Mouse (Mus musculus): ENCODE measurements at regions not wholly inside any gene's neighbourhood (a gene's known extent, or its start where the extent isn't known, plus 50 kb on each side); places are given as distances from the start of the nearest gene placed in this dataset.

GRCm38 (mm10) chr4:106121306-106121705 lies 194.7 kb upstream of the Usp24 start:
- DNase-seq: no peak

DNA sequence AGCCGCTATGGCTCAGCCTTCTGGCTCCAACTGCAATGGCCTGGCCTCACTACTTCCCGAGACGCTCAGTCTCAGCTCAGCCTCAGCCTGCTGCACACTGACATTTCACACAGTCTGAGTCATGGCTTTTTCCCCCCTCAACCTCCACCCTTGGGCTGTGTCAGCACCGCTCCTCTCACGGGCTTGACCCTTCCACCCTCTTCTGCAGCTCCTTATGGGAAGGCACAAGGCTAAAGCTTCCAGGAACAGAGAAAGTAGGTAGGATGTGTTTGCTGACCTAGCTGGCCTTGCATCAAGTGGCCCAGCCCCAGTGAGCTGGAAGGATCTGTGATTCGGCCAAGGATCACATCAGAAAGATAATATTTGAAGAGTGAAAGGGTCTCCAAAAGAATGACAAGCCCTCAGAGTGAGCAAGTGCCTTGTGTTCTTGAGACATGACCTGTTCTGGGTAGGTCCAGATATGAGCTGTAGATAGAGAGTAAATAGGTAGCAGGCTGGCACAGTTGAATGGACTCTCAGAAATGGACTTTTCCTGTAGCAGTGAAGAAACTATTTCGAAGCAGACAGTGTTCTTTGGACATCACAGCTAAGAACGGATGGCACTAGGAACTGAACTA lies 192.9 kb upstream of the Usp24 start:
- DNase-seq: no peak

GRCm38 (mm10) chr4:106127199-106127598 lies 188.8 kb upstream of the Usp24 start:
- no peak for DNase-seq

- DNase-seq: peak in 1 of 2 experiments; percentile 68
These were observed 188.4 kb upstream of the Usp24 start for GRCm38 (mm10) chr4:106127641-106128040.

GRCm38 (mm10) chr4:106129327-106129726 lies 186.7 kb upstream of the Usp24 start:
- no peak for DNase-seq

GRCm38 (mm10) chr4:106129803-106130202 lies 186.2 kb upstream of the Usp24 start:
- no peak for DNase-seq

DNA sequence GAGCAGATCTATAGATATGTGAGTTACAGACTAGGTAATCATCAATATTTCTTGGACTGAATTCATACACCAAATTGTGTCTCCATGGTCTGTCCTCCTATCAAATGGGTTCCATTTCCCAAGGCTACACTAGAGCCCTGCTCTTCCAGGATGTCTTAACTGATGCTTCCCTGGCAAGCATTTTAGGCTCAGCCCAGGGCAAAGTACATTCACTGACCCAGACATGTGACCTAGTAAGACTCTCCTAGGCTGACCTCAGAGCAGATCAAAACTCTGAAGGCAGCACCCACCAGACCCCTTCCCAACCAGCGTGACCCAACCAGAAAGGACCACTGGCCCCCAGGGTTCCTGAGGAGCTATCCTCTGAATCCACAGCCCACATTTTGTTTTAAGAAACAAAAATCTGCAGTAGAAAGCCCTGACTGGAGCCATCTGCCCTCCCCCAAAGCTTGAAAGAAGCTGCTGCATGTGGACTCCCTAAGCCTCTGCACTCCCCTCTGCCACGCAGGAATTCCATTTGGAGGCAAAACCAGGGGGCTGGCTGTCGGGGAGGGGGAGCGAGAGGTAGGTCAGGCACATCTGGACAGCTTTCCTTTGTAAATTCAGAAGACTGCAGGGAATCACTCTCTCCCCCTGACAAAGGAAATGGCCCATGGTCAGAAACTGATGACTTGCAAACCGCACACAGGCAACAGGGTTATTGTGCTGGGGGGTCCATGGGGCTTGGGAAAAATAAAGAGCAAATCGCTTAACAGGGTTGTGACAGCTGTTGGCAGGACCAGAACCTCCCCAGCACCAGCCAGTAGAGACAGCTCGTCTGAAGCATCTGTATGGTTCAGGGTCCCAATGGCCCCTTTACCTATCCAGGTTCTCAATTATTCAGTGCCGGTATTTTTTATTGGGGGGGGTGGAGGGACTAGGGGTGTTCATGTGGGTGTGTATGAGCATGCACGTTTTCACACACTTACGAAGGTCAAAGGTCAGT lies 182.0 kb upstream of the Usp24 start:
- DNase-seq: peak; percentile 57 to 62

- DNase-seq: peak; percentile 28 to 33
These were observed 173.3 kb upstream of the Usp24 start for GRCm38 (mm10) chr4:106142741-106143140.

DNA sequence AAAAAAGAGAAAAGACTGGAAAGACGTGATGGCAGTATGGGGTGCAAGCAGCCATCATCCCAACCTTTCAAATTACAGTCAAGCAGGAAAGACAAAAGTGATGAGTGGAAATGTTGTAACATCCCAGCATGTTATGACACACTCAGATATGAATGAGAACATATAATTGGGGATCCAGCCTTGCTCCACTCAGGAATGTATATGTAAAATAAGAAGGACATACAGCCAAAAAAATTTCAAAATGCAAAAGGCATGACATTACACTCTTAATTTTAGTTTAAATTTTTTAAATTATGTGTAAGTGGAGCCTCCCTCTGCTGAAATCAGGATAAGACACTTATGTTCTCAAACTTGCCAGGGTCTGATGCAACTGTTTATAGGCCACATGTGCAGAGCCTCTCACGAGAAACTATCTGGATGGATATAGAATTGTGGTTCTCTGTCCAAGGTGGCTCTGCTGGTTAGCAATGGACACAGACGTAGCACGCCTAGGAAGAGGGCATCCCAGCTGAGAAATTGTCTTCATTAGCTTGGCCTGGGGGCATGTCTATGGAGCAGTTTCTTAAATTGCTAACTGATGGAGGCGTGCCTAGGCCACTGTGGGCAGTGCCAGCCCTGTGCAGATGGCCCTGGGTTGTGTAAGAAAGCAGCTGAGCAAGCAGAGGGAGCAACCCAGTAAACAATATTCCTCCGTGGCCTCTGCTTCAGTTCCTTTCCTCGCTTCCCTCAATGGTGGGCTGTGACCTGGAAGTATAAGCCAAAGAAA lies 171.5 kb upstream of the Usp24 start:
- peak in 1 of 2 experiments; percentile 32 for DNase-seq

- DNase-seq: no peak
These were observed 169.0 kb upstream of the Usp24 start for GRCm38 (mm10) chr4:106146919-106147460.

DNA sequence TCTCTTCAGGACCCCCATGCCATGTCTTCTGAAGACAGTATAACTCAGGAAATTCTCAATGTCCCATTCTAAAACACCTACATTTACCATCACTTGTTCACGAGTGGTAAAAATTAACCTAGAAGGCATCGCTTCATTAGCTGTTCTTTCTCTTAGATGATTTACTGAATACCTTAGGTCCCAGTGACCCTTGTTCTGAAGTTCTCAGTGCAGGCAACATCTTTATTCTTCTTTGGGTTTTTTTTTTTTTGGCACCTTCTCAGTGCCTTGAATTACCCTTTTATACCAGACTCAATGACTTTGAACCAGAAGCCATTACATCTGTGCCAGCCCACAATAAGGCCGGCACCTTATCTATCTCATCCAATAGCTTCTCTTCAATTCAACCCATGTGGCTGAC lies 167.1 kb upstream of the Usp24 start:
- peak in 1 of 2 experiments; percentile 53 for DNase-seq

DNA sequence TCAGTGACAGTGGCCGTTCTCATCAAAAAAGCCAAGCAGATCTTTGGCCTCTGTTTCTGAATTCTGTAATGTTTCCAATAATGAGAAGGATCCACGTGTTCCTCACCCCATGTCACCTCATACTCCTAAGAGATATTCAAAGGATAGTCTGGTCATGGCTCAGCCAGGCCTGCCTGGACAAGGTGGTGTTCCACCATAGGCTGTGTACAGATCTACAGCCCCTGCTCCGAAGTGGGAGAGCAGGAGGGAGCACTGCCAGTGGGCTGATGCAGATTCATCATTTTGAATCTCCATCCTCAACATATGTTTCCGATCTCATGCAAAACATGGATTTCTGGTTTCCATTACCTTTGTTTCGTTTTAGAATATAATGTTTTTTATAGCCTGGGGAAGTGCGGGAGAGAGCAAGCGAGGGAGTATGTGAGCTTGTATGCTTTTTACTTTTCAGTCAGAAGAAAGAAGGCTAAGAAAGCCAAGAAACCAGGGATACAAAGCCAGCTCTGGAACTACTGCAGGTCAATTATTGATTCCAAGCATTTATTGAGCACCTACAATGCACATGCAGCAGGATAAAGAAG lies 166.5 kb upstream of the Usp24 start:
- no peak for DNase-seq

DNA sequence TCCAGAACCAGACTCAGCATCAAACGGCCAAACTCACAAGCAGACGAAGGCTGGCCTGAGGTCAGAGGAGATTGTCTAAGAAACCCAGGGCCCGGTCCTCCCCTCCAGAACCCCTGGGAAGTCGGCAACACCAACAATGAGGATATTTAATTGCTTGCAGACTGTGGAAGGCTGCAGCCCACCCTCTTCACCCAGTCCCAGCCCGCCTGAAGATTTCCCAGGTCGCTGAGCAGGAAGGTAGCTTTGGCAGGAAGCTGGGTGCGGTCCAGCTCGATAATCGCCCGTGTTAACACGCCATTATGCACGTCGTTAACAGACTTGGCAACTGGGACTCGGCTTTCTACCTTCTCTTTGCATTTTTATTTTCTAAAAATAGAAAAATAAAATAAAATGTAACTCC lies 165.2 kb upstream of the Usp24 start:
- DNase-seq: peak in 1 of 2 experiments; percentile 35

GRCm38 (mm10) chr4:106157451-106158179 lies 158.4 kb upstream of the Usp24 start:
- DNase-seq: peak; percentile 66 to 70

DNA sequence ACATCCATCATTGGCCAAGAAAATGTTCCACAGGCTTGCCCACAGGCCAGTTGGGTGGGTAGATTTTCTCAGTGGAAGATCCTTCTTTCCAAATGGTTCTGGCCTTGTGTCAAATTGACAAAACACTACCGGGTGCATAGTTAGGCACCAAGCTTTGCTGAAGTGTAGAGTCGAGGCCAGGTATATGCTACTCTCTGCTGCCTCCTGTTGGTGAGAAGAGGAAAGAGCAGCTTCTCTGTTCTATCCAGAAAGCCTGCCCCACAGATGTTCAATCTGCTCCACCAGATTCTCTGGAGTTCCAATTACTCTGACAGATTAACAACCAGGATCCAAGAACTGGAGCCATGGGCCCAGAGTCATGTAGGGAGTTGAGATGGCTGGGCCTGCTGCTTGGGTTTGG lies 154.4 kb upstream of the Usp24 start:
- DNase-seq: peak in 1 of 2 experiments; percentile 31

GRCm38 (mm10) chr4:106162551-106162950 lies 153.5 kb upstream of the Usp24 start:
- no peak for DNase-seq

DNA sequence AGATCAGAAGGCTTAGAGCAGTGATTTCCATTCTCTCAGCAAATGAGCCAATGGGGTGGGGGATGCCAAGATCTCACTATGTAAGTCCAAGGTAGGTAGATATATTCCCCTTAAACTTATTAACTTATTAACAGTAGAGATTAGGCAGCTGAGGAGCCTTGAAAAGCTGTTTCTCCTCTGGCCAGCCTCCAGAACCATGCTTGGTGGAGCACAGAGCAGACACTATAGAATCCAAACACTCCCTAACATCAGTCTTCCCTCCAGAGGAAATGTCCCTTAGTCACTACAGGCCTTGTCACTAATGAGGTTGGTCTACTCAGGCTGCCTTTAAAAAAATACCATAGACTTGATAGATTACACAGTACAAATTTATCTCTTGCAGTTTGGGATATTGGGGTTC lies 152.8 kb upstream of the Usp24 start:
- DNase-seq: peak in 1 of 2 experiments; percentile 25

GRCm38 (mm10) chr4:106167716-106168115 lies 148.3 kb upstream of the Usp24 start:
- peak in 1 of 2 experiments; percentile 19 for DNase-seq

GRCm38 (mm10) chr4:106168741-106169140 lies 147.3 kb upstream of the Usp24 start:
- DNase-seq: no peak

DNA sequence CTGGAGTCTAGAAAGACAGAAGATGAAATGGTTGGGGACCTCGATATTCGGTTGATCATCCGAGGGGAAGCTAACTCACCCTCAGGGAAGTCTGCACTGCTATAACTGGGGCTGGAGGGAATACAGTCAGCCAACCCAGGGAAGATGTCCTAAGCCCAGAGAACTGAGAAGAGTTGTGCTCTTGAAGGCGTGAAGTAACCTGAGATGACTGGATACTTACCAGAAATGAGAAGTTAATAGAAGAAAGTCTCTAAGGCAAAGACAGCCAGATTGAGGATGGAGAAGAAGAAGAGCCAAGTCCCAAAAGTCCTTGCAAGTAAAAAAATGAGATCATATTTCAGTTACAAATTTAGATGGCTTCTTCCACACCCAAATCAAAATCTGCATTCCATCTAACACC lies 146.5 kb upstream of the Usp24 start:
- no peak for DNase-seq

DNA sequence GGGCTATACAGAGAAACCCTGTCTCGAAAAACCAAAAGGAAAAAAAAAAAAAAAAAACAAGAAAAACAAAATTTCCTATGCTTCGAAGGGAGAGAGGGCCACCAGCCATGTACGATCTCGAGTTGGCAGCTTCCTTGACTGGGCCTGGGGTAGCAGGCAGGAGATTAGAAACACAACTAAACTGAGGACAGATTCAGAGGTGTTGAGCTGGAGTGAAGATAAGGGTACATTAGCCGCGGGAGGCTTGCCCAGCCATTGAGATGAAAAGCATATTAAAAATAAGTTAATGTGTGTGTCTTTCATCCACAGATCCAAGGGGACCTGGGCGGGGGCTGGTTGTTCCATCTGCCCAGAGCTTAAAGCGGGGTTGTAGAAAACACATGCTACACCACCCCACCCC lies 145.3 kb upstream of the Usp24 start:
- DNase-seq: no peak

- no peak for DNase-seq
These were observed 140.7 kb upstream of the Usp24 start for GRCm38 (mm10) chr4:106175352-106175751.

Data from kidney, postnatal 36 days (tissue).